Mouse (Mus musculus) ES-Bruce4 (cell line): Measurements from ENCODE around the gene Tmed11.
"Not testable (repeated sequence)": the region's sequence is repeated elsewhere in the genome, so short reads cannot be mapped to it uniquely, and the experiment has no call there.

Experiments used
- CTCF ChIP-seq: IDR thresholded peaks from one replicate; pipeline ENCODE4 v1.8.1; 2011; ENCODE audit warnings: low read depth, low read length
- EP300 ChIP-seq: IDR thresholded peaks from 2 replicates; pipeline ENCODE4 v1.6.1; 2011; ENCODE audit warnings: low read depth, low read length; ENCODE audit not compliant: insufficient read depth

GRCm38 (mm10) chr5:108808750-108809149, 13.6 kb upstream of the Tmed11 start, which contains the start of gene Vmn2r8:
- TF ChIP-seq CTCF, EP300: not testable (repeated sequence)
